Mouse (Mus musculus): Measurements from ENCODE around the gene Aes. TPM values are rescaled to one million over a fixed set of nuclear protein-coding genes. Genes with fewer than 3 reads are reported as not detected.

Aes gene
- polyA plus RNA-seq, 1 experiment = 2,150 TPM

DNA sequence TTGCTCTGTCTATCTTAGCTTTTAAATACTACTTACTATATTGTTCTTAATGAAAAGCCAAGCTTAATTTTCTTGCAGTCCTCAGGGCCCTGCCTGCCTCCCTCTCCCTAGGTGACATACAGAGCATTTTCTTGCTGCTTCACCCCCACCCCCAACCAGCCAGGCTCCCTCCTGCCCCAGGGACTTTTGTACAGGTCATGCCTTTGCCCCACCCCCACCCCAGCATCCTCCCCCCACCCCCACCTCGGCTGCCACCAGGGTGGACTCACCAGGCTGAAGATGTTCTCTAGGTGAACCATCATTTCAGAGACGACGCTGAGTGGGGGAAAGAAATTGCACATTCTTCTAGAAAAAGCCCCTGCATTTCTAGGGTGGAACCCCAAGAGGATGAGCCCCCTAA, 39.1 kb downstream of the Aes start:
- no peak for TF ChIP-seq GATA1 (IDR thresholded peaks at IDR 0.05; ENCODE audit: low read length)

- no peak for TF ChIP-seq GATA1 (IDR thresholded peaks at IDR 0.05; ENCODE audit: low read length)
Observed at GRCm38 (mm10) chr10:81598871-81599270, 39.6 kb downstream of the Aes start.

- no peak for TF ChIP-seq GATA1 (IDR thresholded peaks at IDR 0.05; ENCODE audit: low read length)
Observed at GRCm38 (mm10) chr10:81599630-81600029, 40.3 kb downstream of the Aes start.

- no peak for TF ChIP-seq GATA1 (IDR thresholded peaks at IDR 0.05; ENCODE audit: low read length)
Observed at GRCm38 (mm10) chr10:81600096-81600495, 40.8 kb downstream of the Aes start.

- TF ChIP-seq GATA1 (IDR thresholded peaks at IDR 0.05; ENCODE audit: low read length) = no peak
Observed at GRCm38 (mm10) chr10:81600738-81601203, 41.5 kb downstream of the Aes start, which contains the start of gene Tle6. TSS of gene Tle6 (minus strand) at chr10:81601073.

GRCm38 (mm10) chr10:81601396-81601905, 42.2 kb downstream of the Aes start:
- no peak for TF ChIP-seq GATA1 (IDR thresholded peaks at IDR 0.05; ENCODE audit: low read length)

GRCm38 (mm10) chr10:81602741-81603151, 43.5 kb downstream of the Aes start:
- no peak for TF ChIP-seq GATA1 (IDR thresholded peaks at IDR 0.05; ENCODE audit: low read length)

- TF ChIP-seq GATA1 (IDR thresholded peaks at IDR 0.05; ENCODE audit: low read length) = no peak
Observed at GRCm38 (mm10) chr10:81604019-81604967, 45.0 kb downstream of the Aes start.

- TF ChIP-seq GATA1 (IDR thresholded peaks at IDR 0.05; ENCODE audit: low read length) = no peak
Observed at GRCm38 (mm10) chr10:81604968-81605665, 45.8 kb downstream of the Aes start.

GRCm38 (mm10) chr10:81605666-81605973, 46.3 kb downstream of the Aes start:
- no peak for TF ChIP-seq GATA1 (IDR thresholded peaks at IDR 0.05; ENCODE audit: low read length)

- TF ChIP-seq GATA1 (IDR thresholded peaks at IDR 0.05; ENCODE audit: low read length) = no peak
Observed at GRCm38 (mm10) chr10:81605974-81606751, 46.9 kb downstream of the Aes start, which contains the start of gene BC025920. TSS of gene BC025920 (plus strand) at chr10:81606270.

DNA sequence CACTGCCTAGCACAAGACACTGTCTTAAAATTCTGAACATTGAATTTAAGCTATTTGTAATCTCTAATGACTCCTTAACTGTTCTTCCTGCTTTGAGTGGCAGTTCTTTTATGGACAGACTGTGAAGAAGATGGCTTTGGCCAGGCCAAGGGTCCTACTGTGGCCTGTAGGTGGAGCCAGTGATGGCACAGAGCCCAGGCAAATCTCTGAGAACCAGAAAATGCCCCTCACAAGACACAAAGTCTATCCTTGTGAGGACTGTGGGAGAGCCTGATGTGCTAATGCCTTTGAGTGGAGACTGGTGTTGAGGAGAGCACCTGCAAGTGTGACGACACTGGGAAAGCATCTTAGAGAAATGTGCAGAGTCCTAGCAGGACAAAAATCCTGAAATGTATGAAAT, 49.0 kb downstream of the Aes start:
- no peak for TF ChIP-seq GATA1 (IDR thresholded peaks at IDR 0.05; ENCODE audit: low read length)

DNA sequence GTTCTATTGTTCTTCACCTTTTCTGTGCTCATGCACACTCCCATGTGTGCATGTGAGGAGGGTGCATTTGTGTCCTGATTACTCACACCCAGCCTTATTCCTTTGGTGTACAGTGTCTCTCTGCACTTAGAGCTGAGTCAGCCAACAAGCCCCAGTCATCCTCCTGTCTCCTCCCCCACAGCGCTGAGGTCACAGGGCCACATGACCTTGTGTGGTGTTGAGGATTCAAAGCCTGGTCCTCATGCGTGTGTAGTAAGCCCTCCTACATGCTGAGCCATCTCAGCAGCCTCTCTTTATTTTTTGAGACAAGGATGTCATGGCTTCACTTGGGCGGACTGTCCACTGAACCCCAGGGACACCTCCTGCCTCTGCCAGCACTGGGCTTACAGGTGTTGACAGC, 53.5 kb downstream of the Aes start:
- TF ChIP-seq GATA1 (IDR thresholded peaks at IDR 0.05; ENCODE audit: low read length) = no peak

DNA sequence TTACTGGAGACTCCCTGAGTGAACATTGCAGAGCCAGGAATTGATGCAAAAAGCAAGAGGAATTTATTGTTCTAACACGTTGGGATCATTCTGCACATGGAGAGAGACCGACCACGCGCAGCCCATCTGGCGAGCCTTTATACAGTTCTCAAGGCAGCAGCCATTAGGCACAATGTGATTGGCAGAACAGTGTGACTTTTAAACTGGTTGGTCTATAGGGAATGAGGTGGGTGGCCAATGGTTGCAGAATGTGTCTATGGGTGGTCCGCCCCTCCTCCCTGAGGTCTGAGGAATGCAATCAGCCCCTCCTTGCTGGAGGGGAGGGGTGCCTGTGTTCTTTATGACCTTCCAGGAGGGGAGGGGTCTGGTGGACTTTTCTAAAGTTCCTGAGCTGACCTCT, 56.2 kb downstream of the Aes start:
- no peak for TF ChIP-seq GATA1 (IDR thresholded peaks at IDR 0.05; ENCODE audit: low read length)

Other genes starting within 250 kb of the Aes start
- 74.5 and 82.9 TPM in 2 replicates for gene Cactin, start 238.4 kb upstream of the Aes start, polyA plus RNA-seq (2012)
- not detected in 2 replicates for gene Tbxa2r, start 230.8 kb upstream of the Aes start, polyA plus RNA-seq (2012)
- gene Gipc3, start 216.2 kb upstream of the Aes start, polyA plus RNA-seq (2012) = not detected in 2 replicates
- 186 and 236 TPM in 2 replicates for gene Hmg20b, start 209.0 kb upstream of the Aes start, polyA plus RNA-seq (2012)
- 38.2 and 39.2 TPM in 2 replicates for gene Mfsd12, start 202.0 kb upstream of the Aes start, polyA plus RNA-seq (2012)
- gene 4930404N11Rik, start 193.7 kb upstream of the Aes start, polyA plus RNA-seq (2012) = 0.40 and 0.50 TPM in 2 replicates
- gene Fzr1, start 181.0 kb upstream of the Aes start, polyA plus RNA-seq (2012) = 99.0 and 111 TPM in 2 replicates
- 216 and 292 TPM in 2 replicates for gene Dohh, start 175.1 kb upstream of the Aes start, polyA plus RNA-seq (2012)
- gene Gm48551, start 175.0 kb upstream of the Aes start, polyA plus RNA-seq (2012) = 0.22 and 0.38 TPM in 2 replicates
- 7.0 and 10.7 TPM in 2 replicates for gene Gm48552, start 170.5 kb upstream of the Aes start, polyA plus RNA-seq (2012)
- gene Smim24, start 166.4 kb upstream of the Aes start, polyA plus RNA-seq (2012) = 0.68 and 0.69 TPM in 2 replicates
- 29.3 and 37.9 TPM in 2 replicates for gene Nfic, start 103.9 kb upstream of the Aes start, polyA plus RNA-seq (2012)
- 0.05 and 0.08 TPM in 2 replicates for gene Celf5, start 76.8 kb upstream of the Aes start, polyA plus RNA-seq (2012)
- 258 and 349 TPM in 2 replicates for gene Ncln, start 63.1 kb upstream of the Aes start, polyA plus RNA-seq (2012)
- gene S1pr4, start 59.4 kb upstream of the Aes start, polyA plus RNA-seq (2012) = 4.1 and 6.8 TPM in 2 replicates
- gene Gna15, start 35.3 kb upstream of the Aes start, polyA plus RNA-seq (2012) = 38.8 and 47.3 TPM in 2 replicates
- 15.0 and 16.3 TPM in 2 replicates for gene Gna11, start 14.3 kb upstream of the Aes start, polyA plus RNA-seq (2012)
- gene Tle2, start 15.1 kb downstream of the Aes start, polyA plus RNA-seq (2012) = 3.0 and 3.6 TPM in 2 replicates
- gene Tle6, start 41.6 kb downstream of the Aes start, polyA plus RNA-seq (2012) = 9.2 and 15.1 TPM in 2 replicates
- gene BC025920, start 46.8 kb downstream of the Aes start, polyA plus RNA-seq (2012) = 0.16 and 0.22 TPM in 2 replicates
- 100 and 118 TPM in 2 replicates for gene Sirt6, start 68.3 kb downstream of the Aes start, polyA plus RNA-seq (2012)
- gene Ankrd24, start 69.1 kb downstream of the Aes start, polyA plus RNA-seq (2012) = 7.1 and 8.6 TPM in 2 replicates
- 0.18 and 0.19 TPM in 2 replicates for gene Gm10778, start 89.6 kb downstream of the Aes start, polyA plus RNA-seq (2012)
- 0.28 and 0.37 TPM in 2 replicates for gene Zfp433, start 145.3 kb downstream of the Aes start, polyA plus RNA-seq (2012)
- not detected in 2 replicates for gene Gm3055, start 211.7 kb downstream of the Aes start, polyA plus RNA-seq (2012)